In the genomic region with DNA sequence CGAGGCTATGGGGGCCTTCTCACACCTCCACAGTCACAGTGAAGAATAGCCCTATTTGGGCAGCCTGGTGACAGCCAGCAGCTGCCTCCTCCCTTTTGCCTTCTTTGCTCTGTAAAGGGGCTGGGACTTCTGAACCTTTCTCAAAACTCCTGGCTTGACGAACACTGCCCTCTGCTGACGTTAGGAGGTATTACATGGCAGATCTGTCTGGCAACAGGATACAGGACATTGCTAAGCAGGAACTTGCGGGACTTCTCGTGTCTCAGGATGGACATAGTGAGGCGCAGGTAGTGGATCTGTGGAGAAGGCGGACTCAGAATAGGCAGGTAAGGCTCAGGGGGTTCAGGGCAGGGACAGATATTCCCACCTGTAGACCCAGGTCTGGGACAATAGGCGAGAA, we compare ENCODE assay signal across 8 mouse cellular contexts. TPM values are rescaled to one million over a fixed set of nuclear protein-coding genes. Genes with fewer than 3 reads are reported as not detected.
DNase-seq lines count a peak whose midpoint lies in the region; ATAC-seq and TF ChIP-seq lines count a peak whose summit lies in the region.

No protein-coding gene starts in this region.

- TF ChIP-seq CTCF in embryonic fibroblast, embryonic 13.5 days (IDR thresholded peaks at IDR 0.05; ENCODE audit: borderline replicate concordance, insufficient read depth, low read length), result peak; percentile 44; the same call in 1 of the 2 replicates
- peak; percentile 99 for TF ChIP-seq CTCF in liver, embryonic 14.5 days (IDR thresholded peaks at IDR 0.05; ENCODE audit: low read depth)

- DNase-seq in A20 (ENCODE audit: low read depth, low spot score), result peak; percentile 77
- peak; percentile 71 for DNase-seq in adrenal gland, postnatal 25 days
- peak; percentile 79 to 89 for DNase-seq in kidney, postnatal 25 days
- peak; percentile 75 to 82 (median 77) for DNase-seq in liver, embryonic 14.5 days (ENCODE audit: low read depth in 3 of 3, low spot score in 3 of 3)
- DNase-seq in neural tube, embryonic 11.5 days (ENCODE audit: low spot score), result peak; percentile 82

- H3K9me3 ChIP-seq in heart, embryonic 12.5 days (replicated peaks), result no peaks in the 10 kb centered on the region
- no peaks in the 10 kb centered on the region for H3K9me3 ChIP-seq in liver, embryonic 14.5 days (ENCODE audit: control insufficient read depth, low read length)
- H3K9me3 ChIP-seq in neural tube, embryonic 11.5 days (ENCODE audit: control insufficient read depth, low read length), result no peaks in the 10 kb centered on the region
- no peaks in the 10 kb centered on the region for H3K9me3 ChIP-seq in stomach, embryonic 15.5 days

- H3K27me3 ChIP-seq in heart, embryonic 12.5 days (replicated peaks), result no peaks in the 10 kb centered on the region
- no peaks in the 10 kb centered on the region for H3K27me3 ChIP-seq in liver, embryonic 14.5 days (ENCODE audit: control insufficient read depth, insufficient read depth, low read length)
- no peaks in the 10 kb centered on the region for H3K27me3 ChIP-seq in neural tube, embryonic 11.5 days (ENCODE audit: control insufficient read depth, insufficient read depth, low read length)
- no peaks in the 10 kb centered on the region for H3K27me3 ChIP-seq in stomach, embryonic 15.5 days (replicated peaks)

- no peaks in the 10 kb centered on the region for H3K4me1 ChIP-seq in embryonic fibroblast, embryonic 13.5 days (ENCODE audit: control insufficient read depth, insufficient read depth, low read length)
- H3K4me1 ChIP-seq in heart, embryonic 12.5 days (replicated peaks), result peaks cover 17% of the 10 kb centered on the region
- H3K4me1 ChIP-seq in liver, embryonic 14.5 days (replicated peaks; ENCODE audit: control insufficient read depth in 2 of 2, insufficient read depth in 2 of 2, low read length in 1 of 2), result peaks cover 0 to 3% of the 10 kb centered on the region in 2 experiments; a peak in 1 of 4 replicates
- H3K4me1 ChIP-seq in neural tube, embryonic 11.5 days (ENCODE audit: control insufficient read depth, insufficient read depth, low read length), result no peaks in the 10 kb centered on the region
- 0 out of 2 replicates have a peak, but pooled peaks cover 4% of the 10 kb centered on the region for H3K4me1 ChIP-seq in stomach, embryonic 15.5 days

- peaks cover 51% of the 10 kb centered on the region for H3K36me3 ChIP-seq in heart, embryonic 12.5 days
- peaks cover 98% of the 10 kb centered on the region for H3K36me3 ChIP-seq in liver, embryonic 14.5 days (replicated peaks; ENCODE audit: control insufficient read depth, insufficient read depth, low read depth)
- peaks cover 4% of the 10 kb centered on the region; the same call in 1 of the 2 replicates for H3K36me3 ChIP-seq in neural tube, embryonic 11.5 days (ENCODE audit: control insufficient read depth, insufficient read depth, low read length)
- peaks cover 22% of the 10 kb centered on the region for H3K36me3 ChIP-seq in stomach, embryonic 15.5 days

- no peak for TF ChIP-seq EP300 in liver, embryonic 14.5 days (IDR thresholded peaks at IDR 0.05; ENCODE audit: low read depth)

- H3K27ac ChIP-seq in embryonic fibroblast, embryonic 13.5 days (ENCODE audit: insufficient read depth, low read length), result no peak overlapping the region
- no peak overlapping the region for H3K27ac ChIP-seq in heart, embryonic 12.5 days (ENCODE audit: poor library complexity, severe bottlenecking)
- H3K27ac ChIP-seq in liver, embryonic 14.5 days, result no peak overlapping the region
- H3K27ac ChIP-seq in neural tube, embryonic 11.5 days (ENCODE audit: low read depth, low read length), result no peak overlapping the region
- H3K27ac ChIP-seq in stomach, embryonic 15.5 days, result 0 out of 2 replicates have a peak overlapping the region, but pooled peaks have one; percentile 16

- WGBS in heart, embryonic 12.5 days, result 23% methylated on average over 8 of the region's 8 CpGs
- 21% methylated on average over 8 of the region's 8 CpGs for WGBS in liver, embryonic 14.5 days (ENCODE audit: insufficient replicate concordance)
- 20% methylated on average over 8 of the region's 8 CpGs for WGBS in neural tube, embryonic 11.5 days
- WGBS in stomach, embryonic 15.5 days, result 20% methylated on average over 8 of the region's 8 CpGs

- no peak overlapping the region for H3K9ac ChIP-seq in heart, embryonic 12.5 days
- H3K9ac ChIP-seq in liver, embryonic 14.5 days (replicated peaks), result no peak overlapping the region
- no peak overlapping the region for H3K9ac ChIP-seq in neural tube, embryonic 11.5 days (ENCODE audit: low read length)
- H3K9ac ChIP-seq in stomach, embryonic 15.5 days, result no peak overlapping the region

- ATAC-seq in heart, embryonic 12.5 days (ENCODE audit: insufficient number of reproducible peaks, low FRiP score), result 0 out of 2 replicates have a peak, but pooled peaks have one; percentile 14
- peak; percentile 48 for ATAC-seq in liver, embryonic 14.5 days (ENCODE audit: insufficient read depth)
- ATAC-seq in neural tube, embryonic 11.5 days (ENCODE audit: insufficient read depth, low FRiP score, low TSS enrichment), result no peak
- ATAC-seq in stomach, embryonic 15.5 days (ENCODE audit: insufficient read depth, low FRiP score, low read depth), result no peak

- no peak overlapping the region for H3K4me3 ChIP-seq in embryonic fibroblast, embryonic 13.5 days (ENCODE audit: insufficient read depth, low read length)
- H3K4me3 ChIP-seq in heart, embryonic 12.5 days, result no peak overlapping the region
- H3K4me3 ChIP-seq in liver, embryonic 14.5 days (ENCODE audit: insufficient read depth in 1 of 2, low read depth in 2 of 2, low read length in 2 of 2), result no peak overlapping the region
- H3K4me3 ChIP-seq in neural tube, embryonic 11.5 days (ENCODE audit: low read depth, low read length), result no peak overlapping the region
- no peak overlapping the region for H3K4me3 ChIP-seq in stomach, embryonic 15.5 days (replicated peaks)

- no peak overlapping the region for H3K4me2 ChIP-seq in heart, embryonic 12.5 days
- H3K4me2 ChIP-seq in liver, embryonic 14.5 days (ENCODE audit: low read depth), result no peak overlapping the region
- no peak overlapping the region for H3K4me2 ChIP-seq in neural tube, embryonic 11.5 days (ENCODE audit: low read depth)
- H3K4me2 ChIP-seq in stomach, embryonic 15.5 days, result no peak overlapping the region

- no peak for TF ChIP-seq POLR2A in embryonic fibroblast, embryonic 13.5 days (IDR thresholded peaks at IDR 0.05; ENCODE audit: low read depth, low read length)

RNA-seq across cellular contexts. Expression of a gene that starts 12.3 kb away (rescaled TPM):
- total RNA-seq in adrenal gland, postnatal 25 days (2021), result 0.39 and 2.7 TPM in 2 replicates
- polyA plus RNA-seq in embryonic fibroblast, embryonic 13.5 days (2011; ENCODE audit: insufficient read length, low read depth, missing spikeins), result not detected in 2 replicates
- polyA plus RNA-seq in heart, embryonic 12.5 days (2016; fragmentation: Nextera tagmentation; extraction: Ambion mirVana), result 0.31 and 0.37 TPM in 2 replicates
- polyA plus RNA-seq in liver, embryonic 14.5 days (2012; rRNA removed), result 21.0 and 21.3 TPM in 2 replicates
- 24.1 and 29.7 TPM in 2 replicates for polyA plus RNA-seq in liver, embryonic 14.5 days (2014; fragmentation: Nextera tagmentation; extraction: Ambion mirVana)
- 0.49 and 1.0 TPM in 2 replicates for polyA plus RNA-seq in neural tube, embryonic 11.5 days (2014; fragmentation: Nextera tagmentation; extraction: Ambion mirVana)
- 5.2 and 7.9 TPM in 2 replicates for polyA plus RNA-seq in stomach, embryonic 15.5 days (2015; fragmentation: Nextera tagmentation; extraction: Ambion mirVana)

RNA-seq across cellular contexts. Expression of a gene that starts 14.9 kb away (rescaled TPM):
- total RNA-seq in adrenal gland, postnatal 25 days (2021), result 3.5 and 9.6 TPM in 2 replicates
- 3.0 and 3.4 TPM in 2 replicates for polyA plus RNA-seq in embryonic fibroblast, embryonic 13.5 days (2011; ENCODE audit: insufficient read length, low read depth, missing spikeins)
- polyA plus RNA-seq in heart, embryonic 12.5 days (2016; fragmentation: Nextera tagmentation; extraction: Ambion mirVana), result 2.4 and 3.1 TPM in 2 replicates
- polyA plus RNA-seq in liver, embryonic 14.5 days (2012; rRNA removed), result 0.51 and 0.75 TPM in 2 replicates
- polyA plus RNA-seq in liver, embryonic 14.5 days (2014; fragmentation: Nextera tagmentation; extraction: Ambion mirVana), result 0.89 and 1.4 TPM in 2 replicates
- 2.7 and 2.8 TPM in 2 replicates for polyA plus RNA-seq in neural tube, embryonic 11.5 days (2014; fragmentation: Nextera tagmentation; extraction: Ambion mirVana)
- polyA plus RNA-seq in stomach, embryonic 15.5 days (2015; fragmentation: Nextera tagmentation; extraction: Ambion mirVana), result 3.5 and 3.6 TPM in 2 replicates

RNA-seq across cellular contexts. Expression of a gene that starts 15.2 kb away (rescaled TPM):
- 85.0 and 87.0 TPM in 2 replicates for total RNA-seq in adrenal gland, postnatal 25 days (2021)
- 26.4 and 31.4 TPM in 2 replicates for polyA plus RNA-seq in embryonic fibroblast, embryonic 13.5 days (2011; ENCODE audit: insufficient read length, low read depth, missing spikeins)
- 32.8 and 37.0 TPM in 2 replicates for polyA plus RNA-seq in heart, embryonic 12.5 days (2016; fragmentation: Nextera tagmentation; extraction: Ambion mirVana)
- polyA plus RNA-seq in liver, embryonic 14.5 days (2012; rRNA removed), result 139 and 146 TPM in 2 replicates
- polyA plus RNA-seq in liver, embryonic 14.5 days (2014; fragmentation: Nextera tagmentation; extraction: Ambion mirVana), result 88.2 and 102 TPM in 2 replicates
- 31.6 and 35.9 TPM in 2 replicates for polyA plus RNA-seq in neural tube, embryonic 11.5 days (2014; fragmentation: Nextera tagmentation; extraction: Ambion mirVana)
- 27.5 and 32.7 TPM in 2 replicates for polyA plus RNA-seq in stomach, embryonic 15.5 days (2015; fragmentation: Nextera tagmentation; extraction: Ambion mirVana)

RNA-seq across cellular contexts. Expression of a gene that starts 18.9 kb away (rescaled TPM):
- total RNA-seq in adrenal gland, postnatal 25 days (2021), result 18.1 and 22.1 TPM in 2 replicates
- polyA plus RNA-seq in embryonic fibroblast, embryonic 13.5 days (2011; ENCODE audit: insufficient read length, low read depth, missing spikeins), result 32.3 and 33.5 TPM in 2 replicates
- 23.2 and 24.5 TPM in 2 replicates for polyA plus RNA-seq in heart, embryonic 12.5 days (2016; fragmentation: Nextera tagmentation; extraction: Ambion mirVana)
- polyA plus RNA-seq in liver, embryonic 14.5 days (2012; rRNA removed), result 6.7 and 12.9 TPM in 2 replicates
- 14.3 and 15.5 TPM in 2 replicates for polyA plus RNA-seq in liver, embryonic 14.5 days (2014; fragmentation: Nextera tagmentation; extraction: Ambion mirVana)
- polyA plus RNA-seq in neural tube, embryonic 11.5 days (2014; fragmentation: Nextera tagmentation; extraction: Ambion mirVana), result 21.7 and 23.6 TPM in 2 replicates
- polyA plus RNA-seq in stomach, embryonic 15.5 days (2015; fragmentation: Nextera tagmentation; extraction: Ambion mirVana), result 45.2 and 48.4 TPM in 2 replicates

RNA-seq across cellular contexts. Expression of a gene that starts 26.5 kb away (rescaled TPM):
- total RNA-seq in adrenal gland, postnatal 25 days (2021), result 100 and 123 TPM in 2 replicates
- 53.4 and 63.9 TPM in 2 replicates for polyA plus RNA-seq in embryonic fibroblast, embryonic 13.5 days (2011; ENCODE audit: insufficient read length, low read depth, missing spikeins)
- polyA plus RNA-seq in heart, embryonic 12.5 days (2016; fragmentation: Nextera tagmentation; extraction: Ambion mirVana), result 48.0 and 51.1 TPM in 2 replicates
- 126 and 150 TPM in 2 replicates for polyA plus RNA-seq in liver, embryonic 14.5 days (2012; rRNA removed)
- 153 and 172 TPM in 2 replicates for polyA plus RNA-seq in liver, embryonic 14.5 days (2014; fragmentation: Nextera tagmentation; extraction: Ambion mirVana)
- polyA plus RNA-seq in neural tube, embryonic 11.5 days (2014; fragmentation: Nextera tagmentation; extraction: Ambion mirVana), result 54.3 and 62.7 TPM in 2 replicates
- 73.7 and 76.1 TPM in 2 replicates for polyA plus RNA-seq in stomach, embryonic 15.5 days (2015; fragmentation: Nextera tagmentation; extraction: Ambion mirVana)

Comparison
In these comparisons a context has a peak if more than half of its experiments do, and no peak if none do; other contexts are left out.
1. ATAC-seq: peak in heart, embryonic 12.5 days (single experiment) and liver, embryonic 14.5 days (single experiment); none in neural tube, embryonic 11.5 days (single experiment) and stomach, embryonic 15.5 days (single experiment).
2. Peak in every context shown above with its lines, with median percentiles within 50 percentile points of each other: DNase-seq.